Mouse (Mus musculus) bone marrow, adult 2 months (tissue): ENCODE measurements around the gene Acrbp.

Source experiments
- CTCF ChIP-seq: fragments of 200-500 bp; IDR thresholded peaks from 2 replicates; pipeline ENCODE4 v1.5.1; 2011; ENCODE audit warnings: low read length, control low read depth; ENCODE audit not compliant: control insufficient read depth, insufficient read depth
- POLR2A ChIP-seq: fragments of 200-500 bp; IDR thresholded peaks from 2 replicates; pipeline ENCODE4 v1.6.1; 2011; ENCODE audit warnings: low read depth, mild to moderate bottlenecking, control low read depth, low read length, borderline replicate concordance; ENCODE audit not compliant: control insufficient read depth

GRCm38 (mm10) chr6:125094843-125095242, 45.4 kb downstream of the Acrbp start:
- TF ChIP-seq CTCF (no peak), POLR2A (no peak)
